Mouse (Mus musculus) embryonic fibroblast, embryonic 13.5 days (primary cell): ENCODE data around the gene Btbd11.

Source experiments
- CTCF ChIP-seq: IDR thresholded peaks from 2 replicates; pipeline ENCODE4 v1.5.1; 2011; ENCODE audit warnings: mild to moderate bottlenecking, control low read depth, low read length, moderate library complexity, borderline replicate concordance; ENCODE audit not compliant: insufficient read depth
- POLR2A ChIP-seq: IDR thresholded peaks from 2 replicates; pipeline ENCODE4 v1.6.1; 2011; ENCODE audit warnings: low read depth, mild to moderate bottlenecking, control low read depth, low read length, moderate library complexity

GRCm38 (mm10) chr10:85572571-85572970, 186.0 kb downstream of the Btbd11 start:
- TF ChIP-seq CTCF (no peak), POLR2A (no peak)
